Mouse (Mus musculus): ENCODE measurements at regions not wholly inside any gene's neighbourhood (a gene's known extent, or its start where the extent isn't known, plus 50 kb on each side); places are given as distances from the start of the nearest gene placed in this dataset.

GRCm38 (mm10) chr5:29029957-29030356 is 165.8 kb upstream of the Rnf32 start:
- Histone ChIP-seq H3K27ac (0 out of 2 replicates have a peak overlapping the region, but pooled peaks have one; percentile 13), H3K4me1 (peaks cover 38% of the 10 kb centered on the region), H3K9me3 (no peaks in the 10 kb centered on the region), H3K27me3 (ENCODE audit: insufficient read depth, poor library complexity, severe bottlenecking) (no peaks in the 10 kb centered on the region), H3K4me3 (0 out of 2 replicates have a peak overlapping the region, but pooled peaks have one; percentile 24), H3K36me3 (no peaks in the 10 kb centered on the region)
- no peak for DNase-seq (ENCODE audit: low spot score)
- 52% methylated on average over 5 of the region's 5 CpGs for WGBS

- H3K4me1 ChIP-seq: peaks cover 20% of the 10 kb centered on the region
- no peaks in the 10 kb centered on the region for H3K36me3 ChIP-seq
- H3K27ac ChIP-seq: no peak overlapping the region
- H3K27me3 ChIP-seq (ENCODE audit: insufficient read depth, poor library complexity, severe bottlenecking): no peaks in the 10 kb centered on the region
- H3K4me3 ChIP-seq: no peak overlapping the region
- no peaks in the 10 kb centered on the region for H3K9me3 ChIP-seq
- DNase-seq (ENCODE audit: low spot score): no peak
Observed at GRCm38 (mm10) chr5:29025045-29025444, 170.7 kb upstream of the Rnf32 start.

GRCm38 (mm10) chr5:28992796-28993195 is 203.0 kb upstream of the Rnf32 start:
- Histone ChIP-seq H3K9me3 (no peaks in the 10 kb centered on the region), H3K27me3 (ENCODE audit: insufficient read depth, poor library complexity, severe bottlenecking) (no peaks in the 10 kb centered on the region), H3K4me1 (no peaks in the 10 kb centered on the region), H3K27ac (no peak overlapping the region), H3K36me3 (no peaks in the 10 kb centered on the region), H3K4me3 (no peak overlapping the region)
- WGBS: 68% methylated on average over 2 of the region's 2 CpGs
- no peak for DNase-seq (ENCODE audit: low spot score)

GRCm38 (mm10) chr5:28979932-28980331 is 215.9 kb upstream of the Rnf32 start:
- H3K27me3 ChIP-seq (ENCODE audit: insufficient read depth, poor library complexity, severe bottlenecking): no peaks in the 10 kb centered on the region
- no peak overlapping the region for H3K4me3 ChIP-seq
- no peak overlapping the region for H3K27ac ChIP-seq
- no peak for DNase-seq (ENCODE audit: low spot score)
- no peaks in the 10 kb centered on the region for H3K36me3 ChIP-seq
- no peaks in the 10 kb centered on the region for H3K9me3 ChIP-seq
- no peaks in the 10 kb centered on the region for H3K4me1 ChIP-seq
- 48% methylated on average over 1 of the region's 1 CpGs for WGBS

- no peaks in the 10 kb centered on the region for H3K36me3 ChIP-seq
- no peak for DNase-seq (ENCODE audit: low spot score)
Observed at GRCm38 (mm10) chr5:28970404-28970803, 225.4 kb upstream of the Rnf32 start.

GRCm38 (mm10) chr5:28955036-28955435 is 240.8 kb upstream of the Rnf32 start:
- no peaks in the 10 kb centered on the region for H3K9me3 ChIP-seq
- no peaks in the 10 kb centered on the region for H3K4me1 ChIP-seq
- H3K27ac ChIP-seq: no peak overlapping the region
- no peaks in the 10 kb centered on the region for H3K36me3 ChIP-seq
- DNase-seq (ENCODE audit: low spot score): peak; percentile 81
- H3K27me3 ChIP-seq (ENCODE audit: insufficient read depth, poor library complexity, severe bottlenecking): no peaks in the 10 kb centered on the region
- no peak overlapping the region for H3K4me3 ChIP-seq

More at GRCm38 (mm10) chr5:28970404-28970803, 225.4 kb upstream of the Rnf32 start:
- H3K4me3 ChIP-seq: no peak overlapping the region
- no peaks in the 10 kb centered on the region for H3K27me3 ChIP-seq (ENCODE audit: insufficient read depth, poor library complexity, severe bottlenecking)
- H3K27ac ChIP-seq: no peak overlapping the region
- H3K9me3 ChIP-seq: no peaks in the 10 kb centered on the region
- 76% methylated on average over 2 of the region's 2 CpGs for WGBS
- H3K4me1 ChIP-seq: no peaks in the 10 kb centered on the region

- no peak overlapping the region for H3K4me3 ChIP-seq
- no peaks in the 10 kb centered on the region for H3K36me3 ChIP-seq
- H3K9me3 ChIP-seq: no peaks in the 10 kb centered on the region
- H3K4me1 ChIP-seq: peaks cover 17% of the 10 kb centered on the region; the same call in 1 of the 2 replicates
- no peak overlapping the region for H3K27ac ChIP-seq
- H3K27me3 ChIP-seq (ENCODE audit: insufficient read depth, poor library complexity, severe bottlenecking): no peaks in the 10 kb centered on the region
- no peak for DNase-seq (ENCODE audit: low spot score)
- 31% methylated on average over 4 of the region's 4 CpGs for WGBS
Observed at GRCm38 (mm10) chr5:28947465-28947864, 248.3 kb upstream of the Rnf32 start.

GRCm38 (mm10) chr5:28943571-28944316 is 252.0 kb upstream of the Rnf32 start:
- Histone ChIP-seq H3K4me1 (peaks cover 16% of the 10 kb centered on the region; the same call in 1 of the 2 replicates), H3K36me3 (no peaks in the 10 kb centered on the region), H3K4me3 (no peak overlapping the region), H3K27me3 (ENCODE audit: insufficient read depth, poor library complexity, severe bottlenecking) (no peaks in the 10 kb centered on the region), H3K27ac (no peak overlapping the region), H3K9me3 (no peaks in the 10 kb centered on the region)
- DNase-seq (ENCODE audit: low spot score): no peak
- WGBS: 69% methylated on average over 13 of the region's 13 CpGs

- no peaks in the 10 kb centered on the region for H3K36me3 ChIP-seq
- H3K27me3 ChIP-seq (ENCODE audit: insufficient read depth, poor library complexity, severe bottlenecking): no peaks in the 10 kb centered on the region
- no peak for DNase-seq (ENCODE audit: low spot score)
- H3K4me3 ChIP-seq: no peak overlapping the region
- H3K27ac ChIP-seq: no peak overlapping the region
- H3K9me3 ChIP-seq: no peaks in the 10 kb centered on the region
- no peaks in the 10 kb centered on the region for H3K4me1 ChIP-seq
- WGBS: 84% methylated on average over 5 of the region's 5 CpGs
Observed at GRCm38 (mm10) chr5:28940972-28941371, 254.8 kb upstream of the Rnf32 start.

- H3K27ac ChIP-seq: no peak overlapping the region
- no peaks in the 10 kb centered on the region for H3K4me1 ChIP-seq
- H3K27me3 ChIP-seq (ENCODE audit: insufficient read depth, poor library complexity, severe bottlenecking): no peaks in the 10 kb centered on the region
- no peak for DNase-seq (ENCODE audit: low spot score)
- 68% methylated on average over 4 of the region's 4 CpGs for WGBS
- no peak overlapping the region for H3K4me3 ChIP-seq
- H3K9me3 ChIP-seq: no peaks in the 10 kb centered on the region
- no peaks in the 10 kb centered on the region for H3K36me3 ChIP-seq
Observed at GRCm38 (mm10) chr5:28919296-28920063, 276.3 kb upstream of the Rnf32 start.

- Histone ChIP-seq H3K27ac (no peak overlapping the region), H3K4me3 (no peak overlapping the region), H3K4me1 (0 out of 2 replicates have a peak, but pooled peaks cover 4% of the 10 kb centered on the region), H3K9me3 (no peaks in the 10 kb centered on the region), H3K27me3 (ENCODE audit: insufficient read depth, poor library complexity, severe bottlenecking) (no peaks in the 10 kb centered on the region), H3K36me3 (no peaks in the 10 kb centered on the region)
- no peak for DNase-seq (ENCODE audit: low spot score)
- 39% methylated on average over 4 of the region's 4 CpGs for WGBS
Observed at GRCm38 (mm10) chr5:28904500-28904899, 291.3 kb upstream of the Rnf32 start.

- Histone ChIP-seq H3K4me1 (0 out of 2 replicates have a peak, but pooled peaks cover 4% of the 10 kb centered on the region), H3K36me3 (no peaks in the 10 kb centered on the region), H3K9me3 (no peaks in the 10 kb centered on the region), H3K4me3 (no peak overlapping the region), H3K27ac (no peak overlapping the region), H3K27me3 (ENCODE audit: insufficient read depth, poor library complexity, severe bottlenecking) (no peaks in the 10 kb centered on the region)
- WGBS: 37% methylated on average over 3 of the region's 3 CpGs
- DNase-seq (ENCODE audit: low spot score): no peak
Observed at GRCm38 (mm10) chr5:28903805-28904320, 291.9 kb upstream of the Rnf32 start.

- WGBS: 56% methylated on average over 10 of the region's 10 CpGs
- H3K27ac ChIP-seq: no peak overlapping the region
- peaks cover 16% of the 10 kb centered on the region; the same call in 1 of the 2 replicates for H3K4me1 ChIP-seq
- DNase-seq (ENCODE audit: low spot score): no peak
- H3K4me3 ChIP-seq: no peak overlapping the region
- no peaks in the 10 kb centered on the region for H3K36me3 ChIP-seq
- no peaks in the 10 kb centered on the region for H3K27me3 ChIP-seq (ENCODE audit: insufficient read depth, poor library complexity, severe bottlenecking)
- no peaks in the 10 kb centered on the region for H3K9me3 ChIP-seq
Observed at GRCm38 (mm10) chr5:28892703-28893249, 303.0 kb upstream of the Rnf32 start.
